Mouse (Mus musculus) liver, adult 2 months (tissue): ENCODE results near the gene Srrd.

ENCODE experiments used
- CTCF ChIP-seq: fragments of 200-500 bp; IDR thresholded peaks from 2 replicates; pipeline ENCODE4 v1.5.1; 2011; ENCODE audit warnings: low read depth, low read length, control low read depth
- POLR2A ChIP-seq: fragments of 200-500 bp; IDR thresholded peaks from 2 replicates; pipeline ENCODE4 v1.6.1; 2011; ENCODE audit warnings: low read length, control low read depth; ENCODE audit not compliant: insufficient read depth; ENCODE audit errors: extremely low read depth

GRCm38 (mm10) chr5:112313222-112313885, 29.5 kb downstream of the Srrd start:
- TF ChIP-seq CTCF (no peak), POLR2A (no peak)
